Mouse (Mus musculus) mesoderm, embryonic 11.5 days (tissue): ENCODE data around the gene Ephb3.

Experiments used
- DNase-seq: peaks from one replicate; pipeline ENCODE4 v3.0.0-alpha.2; 2012; ENCODE audit warnings: low read depth, low spot score

Gene Ephb3

DNA sequence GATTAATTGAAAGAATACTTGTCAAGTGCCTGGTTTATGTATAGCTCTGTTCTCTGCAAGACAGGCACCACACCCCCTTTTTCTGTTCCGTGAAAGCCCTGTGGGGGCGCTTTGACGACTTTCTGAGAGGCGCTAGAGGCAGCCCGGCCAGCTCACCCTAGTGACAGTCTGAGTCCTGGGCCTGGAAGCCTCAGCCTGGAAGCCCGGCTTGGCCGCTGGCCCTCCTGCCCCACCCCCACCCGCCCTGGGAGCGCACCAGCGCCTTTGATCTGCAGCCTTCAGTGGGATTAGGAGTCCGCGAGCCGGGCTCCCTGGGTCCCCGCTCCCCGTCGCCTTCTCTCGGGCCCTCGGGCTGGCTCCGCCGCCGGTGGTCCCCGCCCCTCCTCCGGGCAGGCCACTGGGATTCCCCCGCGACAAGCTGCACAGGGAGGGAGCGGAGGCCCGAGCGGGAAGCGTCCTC is 41.4 kb downstream of the Ephb3 start:
- peak; percentile 88 for DNase-seq

DNA sequence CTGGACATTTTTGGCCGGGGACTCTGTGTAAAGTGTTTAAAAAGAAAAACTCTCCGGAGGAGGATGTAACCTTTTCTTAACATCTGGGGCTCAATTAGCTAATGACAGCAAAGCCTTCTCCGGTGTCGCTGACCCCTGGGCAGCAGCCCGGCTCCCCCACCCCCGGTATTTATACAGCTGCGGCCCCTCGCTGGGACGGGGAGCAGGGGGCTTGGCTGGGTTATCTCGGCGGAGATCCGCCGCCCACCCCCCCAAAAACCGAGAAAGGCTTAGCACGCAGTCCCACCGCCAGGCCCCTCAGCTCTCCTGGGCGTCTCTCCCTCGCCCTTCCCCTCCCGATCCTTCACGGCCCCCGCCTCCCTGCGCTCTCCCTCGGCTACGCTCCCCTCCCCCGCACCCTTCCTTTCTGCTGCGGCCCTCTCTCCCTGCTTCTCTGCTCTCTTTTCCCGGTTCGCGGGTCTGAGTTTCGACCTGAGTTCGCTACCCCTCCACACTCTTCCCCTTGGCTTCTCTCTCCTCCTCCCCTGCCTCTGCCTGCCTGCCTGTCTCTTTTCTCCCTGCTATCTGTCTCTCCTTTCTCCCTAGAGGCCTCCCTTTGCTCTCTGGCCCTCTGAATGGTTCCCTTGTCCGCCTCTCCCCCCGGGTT is 42.0 kb downstream of the Ephb3 start:
- DNase-seq: peak; percentile 72

DNA sequence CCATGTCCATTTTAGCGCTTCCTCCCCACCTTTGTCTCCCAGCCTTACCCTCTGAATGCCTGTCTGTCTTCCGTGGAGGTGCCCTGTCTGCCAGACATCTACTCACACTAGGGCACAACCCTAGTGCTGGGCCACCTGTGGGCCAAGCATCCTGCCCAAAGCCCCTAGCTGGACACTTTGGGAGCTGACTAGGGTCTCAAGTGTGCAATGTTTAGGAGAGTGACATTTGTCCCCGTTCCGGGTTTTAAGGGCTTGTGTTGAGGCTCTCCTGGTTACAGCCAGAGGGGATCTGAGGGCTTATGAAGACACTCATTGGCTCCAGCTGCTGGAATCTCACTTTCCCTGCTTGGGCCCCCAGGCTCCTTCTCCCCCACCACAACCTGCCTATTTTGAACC is 42.5 kb downstream of the Ephb3 start:
- no peak for DNase-seq

- peak; percentile 57 for DNase-seq
Observed at GRCm38 (mm10) chr16:21247871-21248712, 43.5 kb downstream of the Ephb3 start.

DNA sequence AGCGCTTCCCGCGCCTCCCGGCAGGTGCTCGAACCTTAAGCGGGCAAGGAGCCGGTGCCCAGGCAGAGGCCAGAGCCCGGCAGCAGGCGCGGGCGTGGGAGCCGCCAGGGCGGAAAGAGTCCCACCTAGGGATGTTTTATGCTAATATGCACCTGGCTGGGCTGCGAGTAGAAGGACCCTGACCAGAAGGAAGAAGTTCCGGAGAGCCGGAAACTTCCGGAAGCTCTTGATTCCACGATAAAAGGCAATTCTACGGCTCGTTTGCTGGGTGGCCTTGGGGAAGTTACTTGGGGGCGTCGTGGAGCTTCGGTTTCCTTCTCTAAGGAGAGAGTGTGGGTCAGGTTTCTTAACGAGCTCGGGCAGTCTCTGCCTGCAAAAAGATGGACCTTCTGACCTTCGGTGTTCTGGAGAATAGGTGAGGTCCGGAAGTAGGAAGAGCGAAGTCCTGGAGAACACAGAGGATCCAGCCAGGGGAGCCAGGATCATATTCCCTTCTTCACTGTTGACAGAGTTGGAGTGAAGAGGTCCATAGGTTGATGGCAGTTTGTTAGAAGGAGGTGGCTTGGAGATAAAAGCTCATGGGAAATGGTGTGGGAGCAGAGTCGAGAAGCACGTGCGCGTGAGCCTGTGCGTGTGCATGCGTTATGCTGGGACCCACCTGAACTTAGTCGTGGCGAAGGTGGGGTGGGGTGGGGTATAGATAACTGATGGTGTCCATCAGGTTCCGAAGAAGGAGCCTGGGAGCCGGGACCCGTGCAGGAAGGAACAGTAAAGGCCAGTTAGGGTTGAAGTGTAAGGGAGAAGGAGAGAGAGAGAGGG is 44.4 kb downstream of the Ephb3 start:
- DNase-seq: no peak

DNA sequence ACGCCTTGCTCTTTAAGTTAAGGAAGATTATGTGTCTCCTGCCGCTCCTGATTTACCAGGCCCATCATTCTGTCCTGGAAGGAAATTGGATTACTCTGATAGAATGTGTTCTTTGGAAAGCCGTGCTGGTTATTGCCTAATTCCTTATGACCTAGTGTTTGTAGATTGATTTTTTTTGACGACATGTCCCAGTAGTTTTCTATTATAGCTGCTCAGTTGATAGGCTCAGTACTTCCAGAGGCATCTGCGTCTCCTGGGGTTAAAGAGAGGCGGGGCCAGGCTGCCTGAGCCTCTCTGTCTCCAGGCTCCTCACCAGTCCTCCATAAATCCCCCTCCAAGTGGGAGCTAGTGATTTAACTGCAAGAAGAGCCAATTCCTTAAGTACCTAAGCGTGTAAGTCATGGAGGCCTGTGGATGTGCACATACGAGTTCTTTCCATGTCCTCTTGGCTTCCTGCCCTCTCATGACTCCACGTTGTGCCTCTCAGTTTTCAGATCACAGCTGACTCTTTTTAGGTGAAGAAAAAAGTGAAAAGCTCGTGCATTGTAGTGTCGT is 47.9 kb downstream of the Ephb3 start:
- DNase-seq: no peak

- no peak for DNase-seq
Observed at GRCm38 (mm10) chr16:21255574-21256304, 51.2 kb downstream of the Ephb3 start.

- DNase-seq: no peak
Observed at GRCm38 (mm10) chr16:21256514-21257305, 52.2 kb downstream of the Ephb3 start.

DNA sequence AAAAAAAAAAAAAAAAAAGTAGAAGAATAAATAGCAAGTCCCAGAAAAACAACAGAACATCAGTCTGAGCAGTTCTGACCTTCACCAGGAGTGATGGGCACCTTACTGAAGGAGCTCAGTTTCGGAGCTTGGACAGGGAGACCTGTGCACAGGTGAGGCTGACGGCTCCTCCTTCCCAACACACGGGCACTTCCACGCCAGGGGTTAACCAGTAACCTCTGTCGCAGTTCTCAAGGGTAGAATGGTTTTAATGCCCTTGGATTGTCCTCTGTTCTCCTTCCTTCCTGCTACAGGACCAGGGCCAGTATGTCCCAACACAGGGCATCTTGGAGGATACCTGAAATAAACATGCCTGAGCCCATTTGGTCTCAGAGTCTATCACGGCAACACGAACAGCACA is 60.9 kb downstream of the Ephb3 start:
- DNase-seq: no peak

- no peak for DNase-seq
Observed at GRCm38 (mm10) chr16:21269775-21270174, 65.2 kb downstream of the Ephb3 start.

GRCm38 (mm10) chr16:21271773-21272247 is 67.3 kb downstream of the Ephb3 start:
- DNase-seq: no peak

GRCm38 (mm10) chr16:21272748-21273147 is 68.2 kb downstream of the Ephb3 start:
- no peak for DNase-seq
